Mouse (Mus musculus): ENCODE data around the gene Stx18. TPM values are rescaled to one million over a fixed set of nuclear protein-coding genes. Genes with fewer than 3 reads are reported as not detected.

The Stx18 gene
- polyA plus RNA-seq, 1 experiment from 2014 or later: 42.1 TPM

DNA sequence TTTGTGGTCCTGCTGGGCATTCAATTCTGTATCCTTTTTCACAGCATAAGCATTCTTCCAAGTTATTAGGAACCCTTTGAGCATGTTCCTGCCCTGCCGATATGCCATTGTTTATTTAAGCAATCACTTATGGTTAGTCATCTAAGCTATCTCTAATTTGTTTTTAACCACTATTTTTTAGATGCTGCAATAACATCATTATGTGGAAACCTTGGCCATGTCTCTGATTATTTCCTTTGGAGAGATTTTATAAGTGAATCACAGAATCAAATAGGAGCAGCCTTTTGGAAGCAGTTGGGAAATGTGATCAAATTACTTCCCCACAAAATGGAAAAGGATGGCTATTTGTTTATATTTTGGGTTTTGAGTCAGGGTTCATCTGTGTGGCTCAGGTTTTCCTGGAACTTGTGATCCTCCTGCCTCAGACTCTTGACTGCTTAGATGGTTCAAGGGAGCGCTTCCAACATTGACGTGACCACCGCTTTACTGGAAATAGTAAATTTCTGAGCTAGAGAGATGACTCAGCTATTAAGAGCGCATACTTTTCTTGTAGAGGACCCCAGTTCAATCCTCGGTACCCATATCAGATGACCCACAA is 146.2 kb downstream of the Stx18 start:
- no peaks in the 10 kb centered on the region for H3K36me3 ChIP-seq
- H3K4me3 ChIP-seq: no peak overlapping the region
- H3K4me2 ChIP-seq (replicated peaks): no peak overlapping the region
- H3K27me3 ChIP-seq: 0 out of 2 replicates have a peak, but pooled peaks cover 4% of the 10 kb centered on the region
- WGBS: 88% methylated on average over 6 of the region's 6 CpGs
- no peak overlapping the region for H3K27ac ChIP-seq (replicated peaks)
- H3K4me1 ChIP-seq: no peaks in the 10 kb centered on the region
- ATAC-seq (ENCODE audit: low FRiP score, low read depth): no peak
- H3K9me3 ChIP-seq: no peaks in the 10 kb centered on the region
- H3K9ac ChIP-seq (replicated peaks): no peak overlapping the region

DNA sequence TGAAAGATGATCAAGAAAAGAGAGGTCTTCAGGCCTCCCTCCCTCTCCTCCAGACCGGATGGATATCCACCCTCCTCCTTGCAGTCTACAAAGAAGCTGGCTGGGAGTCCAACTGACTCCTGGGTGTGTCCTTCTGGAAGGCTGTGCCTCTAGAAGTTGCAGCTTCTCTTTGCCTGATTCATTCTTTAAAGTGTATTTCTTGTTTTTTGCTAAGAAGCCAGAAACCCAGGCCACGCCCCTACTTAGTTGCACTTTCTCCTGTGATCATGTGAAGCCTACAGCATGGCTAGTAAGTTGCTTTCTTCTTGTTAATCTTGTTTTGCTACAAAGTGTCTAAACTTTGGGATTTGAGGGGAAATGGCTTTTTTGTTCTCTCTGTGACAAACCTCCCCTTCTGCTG is 148.5 kb downstream of the Stx18 start:
- Histone ChIP-seq H3K9ac (replicated peaks) (no peak overlapping the region), H3K4me1 (no peaks in the 10 kb centered on the region), H3K9me3 (no peaks in the 10 kb centered on the region), H3K4me2 (replicated peaks) (no peak overlapping the region), H3K36me3 (no peaks in the 10 kb centered on the region), H3K4me3 (no peak overlapping the region), H3K27me3 (peaks cover 11% of the 10 kb centered on the region), H3K27ac (replicated peaks) (no peak overlapping the region)
- 91% methylated on average over 2 of the region's 2 CpGs for WGBS
- no peak for ATAC-seq (ENCODE audit: low FRiP score, low read depth)

Other genes starting within 250 kb of the Stx18 start
- 88.4 and 102 TPM in 2 replicates for gene Msx1, start 214.2 kb upstream of the Stx18 start, polyA plus RNA-seq (2016; fragmentation: Nextera tagmentation; extraction: Ambion mirVana)
- 369 and 382 TPM in 2 replicates for gene Nsg1, start 121.2 kb downstream of the Stx18 start, polyA plus RNA-seq (2016; fragmentation: Nextera tagmentation; extraction: Ambion mirVana)
- gene Zbtb49, start 181.7 kb downstream of the Stx18 start, polyA plus RNA-seq (2016; fragmentation: Nextera tagmentation; extraction: Ambion mirVana): 22.0 and 26.8 TPM in 2 replicates
- 100 and 113 TPM in 2 replicates for gene Lyar, start 181.7 kb downstream of the Stx18 start, polyA plus RNA-seq (2016; fragmentation: Nextera tagmentation; extraction: Ambion mirVana)
- gene Tmem128, start 221.4 kb downstream of the Stx18 start, polyA plus RNA-seq (2016; fragmentation: Nextera tagmentation; extraction: Ambion mirVana): 88.3 and 100 TPM in 2 replicates
- not detected in 2 replicates for gene Otop1, start 237.2 kb downstream of the Stx18 start, polyA plus RNA-seq (2016; fragmentation: Nextera tagmentation; extraction: Ambion mirVana)

All from midbrain, embryonic 12.5 days (tissue).